Mouse (Mus musculus) natural killer cell, adult 2 months (primary cell): ENCODE data around the gene Smarca4.
"Not testable (repeated sequence)": the region's sequence is repeated elsewhere in the genome, so short reads cannot be mapped to it uniquely, and the experiment has no call there.

Source experiments
- DNase-seq, 2 experiments: peaks; one replicate each; pipeline ENCODE4 v3.0.0; 2022; ENCODE audit warnings: low spot score in 2 of 2

Smarca4 gene

GRCm38 (mm10) chr9:21662034-21662433, 46.1 kb downstream of the Smarca4 start:
- no peak for DNase-seq

- DNase-seq, result no peak
Observed at GRCm38 (mm10) chr9:21668946-21669345, 53.0 kb downstream of the Smarca4 start.

GRCm38 (mm10) chr9:21670354-21670753, 54.4 kb downstream of the Smarca4 start:
- DNase-seq, result no peak

GRCm38 (mm10) chr9:21671753-21672152, 55.8 kb downstream of the Smarca4 start:
- DNase-seq, result no peak

- DNase-seq, result no peak
Observed at GRCm38 (mm10) chr9:21677706-21678105, 61.7 kb downstream of the Smarca4 start.

GRCm38 (mm10) chr9:21680448-21680847, 64.5 kb downstream of the Smarca4 start:
- DNase-seq, result no peak

GRCm38 (mm10) chr9:21682827-21683226, 66.9 kb downstream of the Smarca4 start:
- no peak for DNase-seq

- no peak for DNase-seq
Observed at GRCm38 (mm10) chr9:21683897-21684296, 67.9 kb downstream of the Smarca4 start.

GRCm38 (mm10) chr9:21688554-21688953, 72.6 kb downstream of the Smarca4 start:
- DNase-seq, result no peak

- no peak for DNase-seq
Observed at GRCm38 (mm10) chr9:21690031-21690430, 74.1 kb downstream of the Smarca4 start.

- DNase-seq, result peak in 1 of 2 experiments; percentile 7
Observed at GRCm38 (mm10) chr9:21691862-21692261, 75.9 kb downstream of the Smarca4 start.

GRCm38 (mm10) chr9:21692491-21692890, 76.5 kb downstream of the Smarca4 start:
- DNase-seq, result no peak

GRCm38 (mm10) chr9:21694071-21694470, 78.1 kb downstream of the Smarca4 start:
- no peak for DNase-seq

GRCm38 (mm10) chr9:21695229-21695792, 79.3 kb downstream of the Smarca4 start:
- DNase-seq, result no peak

GRCm38 (mm10) chr9:21697121-21697520, 81.2 kb downstream of the Smarca4 start:
- DNase-seq, result no peak

- DNase-seq, result not testable (repeated sequence)
Observed at GRCm38 (mm10) chr9:21699280-21699679, 83.3 kb downstream of the Smarca4 start.

GRCm38 (mm10) chr9:21701091-21701490, 85.1 kb downstream of the Smarca4 start:
- no peak for DNase-seq

GRCm38 (mm10) chr9:21703494-21703893, 87.5 kb downstream of the Smarca4 start:
- no peak for DNase-seq

GRCm38 (mm10) chr9:21706085-21706484, 90.1 kb downstream of the Smarca4 start:
- DNase-seq, result no peak

- DNase-seq, result no peak
Observed at GRCm38 (mm10) chr9:21706586-21707265, 90.8 kb downstream of the Smarca4 start.

GRCm38 (mm10) chr9:21709340-21709739, 93.4 kb downstream of the Smarca4 start:
- DNase-seq, result no peak

GRCm38 (mm10) chr9:21715298-21715697, 99.3 kb downstream of the Smarca4 start:
- peak; percentile 17 to 24 for DNase-seq

GRCm38 (mm10) chr9:21717015-21717414, 101.0 kb downstream of the Smarca4 start:
- DNase-seq, result no peak

- no peak for DNase-seq
Observed at GRCm38 (mm10) chr9:21721036-21721435, 105.1 kb downstream of the Smarca4 start.
